Mouse (Mus musculus): ENCODE measurements at regions not wholly inside any gene's neighbourhood (a gene's known extent, or its start where the extent isn't known, plus 50 kb on each side); places are given as distances from the start of the nearest gene placed in this dataset.

GRCm38 (mm10) chr19:55985518-55985917 is 243.9 kb downstream of the Tcf7l2 start:
- peak in 1 of 2 experiments; percentile 8 for DNase-seq (ENCODE audit: extremely low spot score in 1 of 2, low spot score in 2 of 2)
- intact Hi-C loops (cut with DNase I), result no loop called here

DNA sequence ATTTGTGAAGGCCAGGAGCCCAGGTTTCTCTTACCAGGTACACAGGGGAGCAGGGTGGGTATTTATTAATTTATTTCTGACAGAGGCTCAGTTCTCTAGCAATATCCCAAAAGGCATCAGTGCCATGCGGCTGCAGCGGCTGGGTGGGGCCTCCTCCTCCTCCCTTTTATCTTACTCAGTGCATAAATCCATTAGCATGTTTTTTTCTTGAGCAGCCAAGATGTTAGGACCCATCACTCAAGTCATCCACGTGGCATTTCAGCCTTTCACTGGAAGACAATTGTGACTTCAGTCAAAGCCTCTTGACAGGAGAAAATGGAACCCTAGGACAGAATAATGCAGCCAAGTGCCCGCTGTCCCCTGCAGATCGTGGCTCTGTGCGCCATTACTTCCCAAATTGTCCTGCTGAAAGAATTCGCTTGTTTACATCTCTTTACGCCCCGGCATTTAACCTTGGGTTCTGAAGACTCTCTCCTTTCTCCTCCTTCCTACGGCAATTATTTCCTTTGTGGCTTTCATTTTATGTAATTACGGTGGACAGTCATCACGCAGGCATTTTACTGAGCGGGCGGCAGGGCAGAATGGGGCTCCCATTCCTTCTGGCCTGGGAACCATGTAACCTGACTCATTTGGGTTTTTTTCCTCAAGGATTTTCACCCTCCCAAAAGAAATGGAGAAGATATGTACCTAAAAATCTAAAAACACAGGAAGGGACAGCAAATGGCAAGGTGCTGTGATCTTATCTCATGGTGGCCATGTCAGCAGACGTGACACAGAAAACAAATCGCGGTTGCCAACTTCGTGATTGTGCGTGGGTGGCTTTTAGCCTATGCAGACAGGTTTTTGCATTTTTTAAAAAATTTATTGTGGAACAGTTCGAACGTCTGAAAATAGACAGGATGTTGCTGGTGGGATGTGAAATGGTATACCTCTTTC is 250.4 kb downstream of the Tcf7l2 start:
- intact Hi-C loops (cut with DNase I), result no loop called here
- peak in 1 of 2 experiments; percentile 49 for DNase-seq (ENCODE audit: extremely low spot score in 1 of 2, low spot score in 2 of 2)

- intact Hi-C loops (cut with DNase I), result no loop called here
- DNase-seq (ENCODE audit: extremely low spot score in 1 of 2, low spot score in 2 of 2), result no peak
Measured at GRCm38 (mm10) chr19:55992727-55993066, 251.1 kb downstream of the Tcf7l2 start.

- intact Hi-C loops (cut with DNase I), result no loop called here
- DNase-seq (ENCODE audit: extremely low spot score in 1 of 2, low spot score in 2 of 2), result no peak
Measured at GRCm38 (mm10) chr19:55995721-55996120, 254.1 kb downstream of the Tcf7l2 start.

DNA sequence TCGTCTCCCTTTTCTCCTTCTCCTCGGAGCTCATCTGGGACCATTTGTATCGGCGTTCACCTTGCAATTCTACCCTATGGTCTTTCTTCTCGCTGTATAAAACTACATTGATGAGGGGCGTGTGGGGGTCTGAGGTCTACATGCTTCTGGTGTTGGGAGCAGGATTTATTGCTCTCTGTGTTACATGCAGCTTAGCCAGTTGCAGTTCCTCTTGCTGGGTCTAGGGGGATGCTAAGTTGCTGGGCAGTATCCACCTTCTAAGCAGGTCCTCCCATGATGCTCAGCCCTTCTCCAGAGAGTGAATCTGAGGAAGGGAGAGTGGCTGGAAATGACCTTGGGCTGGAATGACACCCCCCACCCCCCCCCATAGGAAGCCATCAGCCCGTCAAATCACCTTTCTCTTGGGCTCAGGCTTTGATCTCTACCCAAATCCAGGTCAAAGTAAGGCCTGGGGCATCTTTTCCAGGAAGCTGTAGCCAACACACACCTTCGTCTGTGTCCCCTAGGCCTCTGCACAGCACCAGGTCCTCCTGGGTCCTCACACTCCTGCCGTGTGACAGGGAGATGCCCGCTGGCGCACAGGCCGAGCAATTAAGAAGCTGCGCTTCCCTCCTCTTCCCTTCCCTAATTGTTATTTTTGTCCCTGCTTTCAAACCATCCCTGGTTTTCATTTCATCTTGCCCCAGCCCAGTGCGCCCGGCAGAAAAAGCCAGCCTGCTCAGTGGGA is 257.0 kb downstream of the Tcf7l2 start:
- no peak for DNase-seq (ENCODE audit: extremely low spot score in 1 of 2, low spot score in 2 of 2)
- intact Hi-C loops (cut with DNase I), result no loop called here

- DNase-seq (ENCODE audit: extremely low spot score in 1 of 2, low spot score in 2 of 2), result no peak
- intact Hi-C loops (cut with DNase I), result no loop called here
Measured at GRCm38 (mm10) chr19:55999409-55999808, 257.8 kb downstream of the Tcf7l2 start.

DNA sequence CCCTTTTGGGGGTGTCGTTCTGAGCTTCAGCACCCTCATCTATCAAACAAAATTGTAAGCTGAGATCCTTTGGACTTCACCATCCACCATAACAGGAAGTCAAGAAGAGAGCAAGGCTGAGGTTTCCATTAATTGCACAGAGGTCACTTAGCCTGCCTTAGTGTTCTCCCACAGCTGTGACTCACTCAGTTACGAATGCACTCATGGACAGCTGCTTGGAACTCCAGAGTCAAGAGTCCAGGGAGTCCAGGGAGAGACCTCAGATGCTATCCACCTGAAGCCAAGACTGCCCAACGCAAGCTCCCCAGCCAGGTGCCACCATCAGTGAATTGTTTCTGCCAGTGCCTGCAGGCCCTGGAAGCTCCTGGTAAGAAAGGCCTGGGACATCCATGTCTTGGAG is 259.8 kb downstream of the Tcf7l2 start:
- no peak for DNase-seq (ENCODE audit: extremely low spot score in 1 of 2, low spot score in 2 of 2)
- intact Hi-C loops (cut with DNase I), result no loop called here

GRCm38 (mm10) chr19:56005886-56006285 is 264.3 kb downstream of the Tcf7l2 start:
- DNase-seq (ENCODE audit: extremely low spot score in 1 of 2, low spot score in 2 of 2), result peak in 1 of 2 experiments; percentile 32
- intact Hi-C loops (cut with DNase I), result no loop called here

DNA sequence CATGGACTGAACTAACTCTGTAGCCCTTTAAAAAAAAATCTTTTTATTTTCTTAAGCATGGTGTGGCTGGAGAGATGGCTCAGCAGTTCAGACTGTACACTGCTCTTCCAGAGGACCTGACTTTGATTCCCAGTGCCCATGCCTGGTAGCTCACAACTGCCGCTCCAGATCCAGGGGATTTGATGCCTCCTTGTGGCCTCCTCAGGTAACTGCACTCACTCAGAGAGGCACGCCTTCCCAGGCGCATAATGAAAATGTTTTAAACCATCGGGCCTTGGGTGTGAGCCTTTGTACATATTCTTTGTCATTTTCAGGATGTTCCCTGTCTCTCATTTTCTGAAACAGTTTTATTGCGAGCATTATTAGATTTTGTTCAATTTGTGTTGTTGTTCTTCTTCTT is 265.8 kb downstream of the Tcf7l2 start:
- DNase-seq (ENCODE audit: extremely low spot score in 1 of 2, low spot score in 2 of 2), result no peak
- intact Hi-C loops (cut with DNase I), result no loop called here

- intact Hi-C loops (cut with DNase I), result no loop called here
- no peak for DNase-seq (ENCODE audit: extremely low spot score in 1 of 2, low spot score in 2 of 2)
Measured at GRCm38 (mm10) chr19:56010766-56011165, 269.1 kb downstream of the Tcf7l2 start.

DNA sequence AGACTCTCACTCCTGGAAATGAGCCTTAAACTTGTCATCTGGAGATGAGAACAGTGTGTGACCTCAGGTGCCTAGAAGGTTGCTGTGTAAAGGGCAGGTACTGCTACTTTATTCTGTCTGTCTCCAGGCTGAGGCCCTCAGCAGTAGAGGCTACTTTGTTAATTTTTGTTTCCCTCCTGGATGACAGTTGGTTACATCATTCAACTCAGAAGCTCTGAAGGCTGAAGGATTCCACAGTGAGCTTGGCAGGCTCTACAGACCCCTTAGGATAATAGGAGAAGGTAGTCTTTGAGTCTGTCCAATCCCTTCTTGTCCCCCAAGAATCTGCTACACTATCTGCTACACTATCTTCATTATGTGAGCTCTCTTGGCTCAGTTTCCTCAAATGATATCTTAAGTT is 269.7 kb downstream of the Tcf7l2 start:
- DNase-seq (ENCODE audit: extremely low spot score in 1 of 2, low spot score in 2 of 2), result no peak
- intact Hi-C loops (cut with DNase I), result no loop called here

DNA sequence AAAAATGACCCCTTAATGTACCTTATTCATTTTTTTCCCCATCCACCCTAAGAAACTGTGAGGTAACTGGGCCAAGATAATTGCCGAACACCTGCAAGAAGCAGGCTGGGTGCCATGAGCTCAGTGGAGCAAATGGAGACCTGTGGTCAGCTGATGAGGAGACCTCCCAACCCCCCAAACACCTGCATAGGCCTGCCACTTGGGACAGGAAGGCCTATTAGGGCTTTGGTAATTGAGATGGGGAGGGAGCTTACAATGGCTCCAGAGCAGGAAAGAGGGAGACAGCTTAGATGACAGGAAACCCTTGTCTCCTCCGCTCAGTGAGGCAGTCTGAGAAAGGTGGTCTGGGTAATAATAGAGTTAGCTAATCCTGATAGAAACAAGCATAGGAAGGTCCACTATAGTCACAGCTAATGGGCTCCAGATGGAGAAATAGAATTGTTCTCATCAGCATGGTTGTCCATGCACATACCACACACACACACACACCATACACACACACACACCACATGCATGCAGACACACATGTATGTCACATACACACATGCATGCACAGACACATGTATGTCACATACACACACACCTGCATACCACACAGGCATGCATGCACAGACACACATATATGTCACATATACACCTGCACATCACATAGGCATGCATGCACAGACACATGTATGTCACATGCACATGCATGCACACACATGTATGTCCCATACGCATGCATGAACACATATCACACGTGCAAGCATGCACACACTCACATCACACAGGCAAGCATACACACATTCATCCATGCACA is 270.2 kb upstream of the Habp2 start:
- DNase-seq (ENCODE audit: extremely low spot score in 1 of 2, low spot score in 2 of 2), result no peak
- intact Hi-C loops (cut with DNase I), result no loop called here

GRCm38 (mm10) chr19:56017524-56017923 is 269.4 kb upstream of the Habp2 start:
- intact Hi-C loops (cut with DNase I), result no loop called here
- no peak for DNase-seq (ENCODE audit: extremely low spot score in 1 of 2, low spot score in 2 of 2)

- no peak for DNase-seq (ENCODE audit: extremely low spot score in 1 of 2, low spot score in 2 of 2)
- intact Hi-C loops (cut with DNase I), result no loop called here
Measured at GRCm38 (mm10) chr19:56019143-56019542, 267.8 kb upstream of the Habp2 start.

GRCm38 (mm10) chr19:56022348-56022747 is 264.6 kb upstream of the Habp2 start:
- intact Hi-C loops (cut with DNase I), result no loop called here
- no peak for DNase-seq (ENCODE audit: extremely low spot score in 1 of 2, low spot score in 2 of 2)

DNA sequence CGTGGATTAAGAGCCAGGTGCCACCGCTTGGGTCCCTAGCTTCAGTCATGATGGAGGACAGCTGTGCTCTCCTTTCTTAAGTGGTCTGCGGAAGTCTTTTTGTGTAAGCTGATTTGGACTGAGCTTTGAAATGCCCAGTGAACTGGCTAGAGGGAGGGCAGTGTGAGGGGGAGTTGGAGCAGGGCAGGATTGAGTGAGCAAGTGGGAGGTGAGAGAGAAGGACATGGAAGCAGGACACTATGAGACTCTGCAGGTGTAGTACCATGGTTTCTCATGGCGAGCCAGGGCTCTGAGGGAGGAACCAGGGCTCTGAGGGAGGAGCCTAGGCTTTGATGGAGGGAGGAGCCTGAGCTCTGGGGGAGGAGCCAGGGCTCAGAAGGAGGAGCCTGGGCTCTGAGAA is 262.3 kb upstream of the Habp2 start:
- intact Hi-C loops (cut with DNase I), result no loop called here
- DNase-seq (ENCODE audit: extremely low spot score in 1 of 2, low spot score in 2 of 2), result no peak

- peak; percentile 61 to 64 for DNase-seq (ENCODE audit: extremely low spot score in 1 of 2, low spot score in 2 of 2)
- intact Hi-C loops (cut with DNase I), result no loop called here
Measured at GRCm38 (mm10) chr19:56029428-56030281, 257.3 kb upstream of the Habp2 start.

DNA sequence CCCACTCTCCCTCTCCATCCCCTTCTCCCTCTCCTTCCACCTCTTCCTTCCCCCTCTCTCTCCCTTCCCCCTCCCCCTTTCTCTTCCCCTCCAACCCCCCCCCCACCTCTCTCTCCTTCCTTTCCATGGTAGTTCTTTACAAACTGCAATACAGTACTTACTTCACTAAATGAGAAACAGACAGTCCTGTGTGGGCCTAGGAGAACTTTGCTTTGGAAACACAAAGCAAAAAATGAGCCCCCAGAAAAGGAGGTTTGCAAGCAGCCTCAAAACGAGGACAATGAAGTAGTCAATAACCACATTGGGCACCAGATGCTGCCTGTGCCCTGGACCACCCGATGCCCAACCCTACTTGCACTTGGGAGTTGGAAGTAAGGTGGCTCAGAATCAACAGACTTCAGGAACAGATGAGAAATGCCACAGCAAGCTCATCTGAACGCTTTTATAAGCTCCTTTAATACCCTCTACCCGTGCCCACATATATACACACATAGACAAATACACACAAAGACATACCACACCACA is 256.5 kb upstream of the Habp2 start:
- no peak for DNase-seq (ENCODE audit: extremely low spot score in 1 of 2, low spot score in 2 of 2)
- intact Hi-C loops (cut with DNase I), result no loop called here

Measured in left cerebral cortex, postnatal 10 days (tissue).